Mouse (Mus musculus) colon, adult 2 months (tissue): Measurements from ENCODE around the gene Anxa5. TPM values are rescaled to one million over a fixed set of nuclear protein-coding genes. Genes with fewer than 3 reads are reported as not detected.

ENCODE experiments used
- polyA plus RNA-seq: library from polyadenylated mRNA; depleted of rRNA; stranded (reverse); fragments of >200 nt; gene quantifications from 2 replicates; pipeline ENCODE4 v1.2.3, GENCODE M21; 2012; rRNA removed

Anxa5 gene
- 288 and 361 TPM in 2 replicates for polyA plus RNA-seq

DNA sequence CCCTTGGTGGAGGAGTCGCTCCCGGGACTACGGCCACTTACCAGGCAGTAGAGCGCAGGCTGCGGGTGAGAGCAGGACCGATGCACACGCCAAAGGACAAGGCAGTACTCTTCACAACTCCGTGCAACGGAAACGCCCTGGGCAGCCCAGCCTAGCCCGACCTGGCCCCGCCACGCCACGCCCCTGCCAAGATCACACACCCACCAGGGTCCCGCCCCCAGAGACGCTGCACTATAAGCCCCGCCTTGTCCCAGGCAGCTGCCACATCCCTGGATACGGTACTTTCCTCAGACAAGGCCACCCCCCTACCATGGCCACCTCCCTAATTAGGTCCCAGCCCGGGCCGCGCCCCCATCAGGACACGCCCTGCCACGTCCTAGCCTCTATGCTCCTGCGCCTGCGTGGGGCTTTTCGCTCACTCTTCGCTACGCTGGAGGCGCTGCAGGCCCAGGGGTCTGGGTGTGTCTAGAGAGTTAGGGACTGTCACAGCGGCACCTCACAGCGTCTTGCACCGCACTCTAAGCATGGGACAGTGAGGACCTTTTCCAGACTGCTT, at the start of gene Anxa5, which contains the start of gene 1810062G17Rik:
Gene Anxa5 (minus strand): TSS at position 363 of the 556 bp plus-strand sequence.
Gene 1810062G17Rik (plus strand): TSS at position 406 of the 556 bp plus-strand sequence.

DNA sequence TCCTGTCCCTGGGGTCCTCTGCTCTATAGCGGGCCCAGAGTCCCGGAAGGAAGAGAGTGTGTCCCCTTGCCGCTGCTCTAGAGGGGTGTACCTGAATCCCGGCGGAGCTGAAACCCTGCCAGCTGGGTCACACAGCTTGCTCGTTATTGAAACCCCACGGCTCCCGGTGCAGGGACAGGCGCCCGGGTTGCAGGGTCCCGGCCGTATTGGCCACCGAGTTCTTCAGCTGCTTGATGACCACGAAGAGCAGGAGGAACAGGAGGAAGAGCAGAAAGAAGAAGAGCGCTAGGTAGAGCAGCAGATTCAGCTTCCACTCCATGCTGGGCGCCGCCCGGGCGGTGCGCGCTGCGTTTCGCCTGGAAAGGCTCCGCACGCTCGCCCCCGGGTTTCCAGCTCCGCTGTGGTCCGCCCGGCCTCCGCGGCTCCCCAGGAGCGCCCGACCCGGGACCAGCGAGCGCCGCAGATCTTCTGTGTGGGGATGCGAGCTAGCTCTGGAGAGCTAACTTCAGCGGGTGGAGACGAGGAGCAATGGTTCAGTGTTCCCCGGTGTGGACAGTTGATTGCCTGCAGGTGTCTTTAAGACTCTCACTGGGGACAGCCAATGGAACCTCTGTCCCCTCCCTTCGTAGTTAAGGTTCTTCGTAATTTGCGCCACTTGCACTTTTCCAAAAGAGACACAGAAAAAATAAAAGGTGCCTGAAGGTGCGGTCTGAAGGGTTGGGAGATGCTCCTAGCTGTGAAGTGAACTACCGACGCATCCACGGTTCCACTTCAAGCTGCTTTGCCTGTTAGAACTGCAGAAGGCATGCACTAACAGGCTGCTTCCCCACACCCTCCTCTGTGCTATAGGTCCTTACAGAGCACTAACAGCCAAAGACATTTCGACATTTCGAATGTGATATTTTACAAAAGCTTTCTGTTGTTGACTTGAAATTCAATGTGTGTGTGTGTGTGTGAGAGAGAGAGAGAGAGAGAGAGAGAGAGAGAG, 45.7 kb upstream of the Anxa5 start, which contains the start of gene Gm11549:
Gene Gm11549 (minus strand): TSS at position 741 of the 988 bp plus-strand sequence.

Other genes starting within 250 kb of the Anxa5 start
- gene 1810062G17Rik, start within 50 bp of the Anxa5 start, polyA plus RNA-seq = 1.3 and 1.6 TPM in 2 replicates
- gene Gm11549, start 45.9 kb upstream of the Anxa5 start, polyA plus RNA-seq = 0.07 and 0.09 TPM in 2 replicates
- 3.6 and 3.7 TPM in 2 replicates for gene Exosc9, start 76.7 kb upstream of the Anxa5 start, polyA plus RNA-seq
- 68.9 and 80.1 TPM in 2 replicates for gene Ccna2, start 96.3 kb upstream of the Anxa5 start, polyA plus RNA-seq
- gene Bbs7, start 137.6 kb upstream of the Anxa5 start, polyA plus RNA-seq = 1.0 and 2.0 TPM in 2 replicates
- 1.2 and 1.8 TPM in 2 replicates for gene Trpc3, start 214.3 kb upstream of the Anxa5 start, polyA plus RNA-seq